Mouse (Mus musculus) adrenal gland, postnatal 10 days (tissue): ENCODE data around the gene BC049352. TPM values are rescaled to one million over a fixed set of nuclear protein-coding genes. Genes with fewer than 3 reads are reported as not detected.

Experiments used
- DNase-seq: peaks from one replicate; pipeline ENCODE4 v3.0.0; 2021; ENCODE audit warnings: mixed read lengths
- microRNA-seq: library from miRNA; unstranded; fragments of <30 nt; microRNA quantifications from one replicate; pipeline ENCODE4 v1.2.0, GENCODE M21; 2021
- total RNA-seq, 2 experiments: library from RNA; stranded (reverse); gene quantifications; 2 replicates each; pipeline ENCODE4 v1.2.3; 2021

BC049352 gene
- total RNA-seq, 2 experiments from 2014 or later = not detected

DNA sequence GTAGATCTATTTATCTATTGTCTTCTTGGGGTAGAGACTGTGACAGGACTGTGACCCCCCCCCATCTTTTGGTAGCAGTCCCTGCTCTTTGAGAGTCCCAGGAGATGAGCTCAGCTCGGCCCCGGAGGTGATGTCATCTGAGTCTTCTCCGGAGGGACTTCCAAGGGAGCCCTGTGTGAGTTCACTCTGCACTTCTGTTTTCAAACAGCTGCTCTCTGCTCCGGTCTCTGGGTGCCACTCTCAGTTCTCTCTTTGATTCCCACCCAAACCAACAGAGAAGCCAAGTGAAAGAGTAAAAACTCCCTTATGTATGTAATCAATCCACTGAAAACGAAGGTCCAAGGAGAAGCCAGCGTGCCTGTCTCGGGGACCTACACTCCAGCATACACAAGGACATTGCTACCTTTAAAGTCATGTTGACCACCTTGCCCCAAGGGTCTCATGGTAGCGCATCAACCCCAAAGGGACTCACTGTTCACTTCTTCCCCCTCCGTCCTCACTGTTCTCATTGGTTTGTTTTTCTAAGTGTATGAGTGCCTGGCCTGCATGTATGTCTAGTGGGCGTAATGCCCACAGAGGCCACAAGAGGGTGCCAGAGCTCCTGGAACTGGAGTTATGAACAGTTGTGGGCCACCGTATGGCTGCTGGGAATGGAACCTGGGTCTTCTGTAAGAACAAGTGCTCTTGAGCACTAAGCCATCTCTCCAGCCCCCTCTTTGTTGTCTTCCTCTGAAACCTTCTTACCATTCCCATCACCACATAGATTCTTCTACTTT is 117.6 kb downstream of the BC049352 start:
- peak; percentile 31 for DNase-seq

Small RNAs within 50 kb of the gene (microRNA-seq; reads per million reads assigned to microRNA genes)
- gene Mir7086 = not detected

Other genes with a start within 250 kb of the BC049352 start
- 10 to 100 TPM; 77.5 to 91.0 TPM for gene Ube4a, start 216.4 kb upstream of the BC049352 start, total RNA-seq
- gene Cd3g, start 201.6 kb upstream of the BC049352 start, total RNA-seq = 1 to 10 TPM; 4.6 to 5.0 TPM
- gene Cd3d, start 200.2 kb upstream of the BC049352 start, total RNA-seq = 1 to 10 TPM; 3.0 to 3.1 TPM
- 1 to 10 TPM; 6.7 to 7.3 TPM for gene Cd3e, start 172.4 kb upstream of the BC049352 start, total RNA-seq
- 10 to 100 TPM; 15.1 to 16.4 TPM for gene Mpzl2, start 142.2 kb upstream of the BC049352 start, total RNA-seq
- gene Mpzl3, start 126.8 kb upstream of the BC049352 start, total RNA-seq = 1 to 10 TPM; 2.9 to 4.4 TPM
- gene Jaml, start 102.8 kb upstream of the BC049352 start, total RNA-seq = 1 to 10 TPM in 1 of 2 experiments, under 1 TPM in 1; 0.70 to 1.8 TPM
- 1 to 10 TPM; 6.7 to 7.5 TPM for gene Scn2b, start 64.2 kb upstream of the BC049352 start, total RNA-seq
- gene Scn4b, start 43.6 kb upstream of the BC049352 start, total RNA-seq = 10 to 100 TPM in 1 of 2 experiments, 1 to 10 TPM in 1; 3.3 to 14.2 TPM
- gene Tmprss4, start 22.1 kb downstream of the BC049352 start, total RNA-seq = not detected
- gene Il10ra, start 87.1 kb downstream of the BC049352 start, total RNA-seq = 1 to 10 TPM; 2.6 TPM
- gene Tmprss13, start 137.1 kb downstream of the BC049352 start, total RNA-seq = under 1 TPM in 1 of 2 experiments, not detected in 1; 0.27 TPM
- 100 to 1,000 TPM in 1 of 2 experiments, 10 to 100 TPM in 1; 97.7 to 120 TPM for gene Fxyd6, start 188.2 kb downstream of the BC049352 start, total RNA-seq
- gene Fxyd2, start 217.7 kb downstream of the BC049352 start, total RNA-seq = 1 to 10 TPM; 2.3 to 7.3 TPM
- gene Dscaml1, start 244.6 kb downstream of the BC049352 start, total RNA-seq = 1 to 10 TPM in 1 of 2 experiments, under 1 TPM in 1; 0.33 to 1.1 TPM